Mouse (Mus musculus) left cerebral cortex, adult 9 months (tissue): Measurements from ENCODE around the gene Erc2.

Experiments
- DNase-seq, 2 experiments: peaks; one replicate each; pipeline ENCODE4 v3.0.0; 2022; ENCODE audit warnings: low spot score in 2 of 2

Erc2 gene

GRCm38 (mm10) chr14:28060891-28061290 is 438.7 kb downstream of the Erc2 start:
- DNase-seq, result no peak

- no peak for DNase-seq
Observed at GRCm38 (mm10) chr14:28061649-28062375, 439.6 kb downstream of the Erc2 start.

GRCm38 (mm10) chr14:28068021-28068420 is 445.8 kb downstream of the Erc2 start:
- DNase-seq, result peak in 1 of 2 experiments; percentile 18

- DNase-seq, result no peak
Observed at GRCm38 (mm10) chr14:28069826-28070225, 447.6 kb downstream of the Erc2 start.

GRCm38 (mm10) chr14:28072561-28072960 is 450.3 kb downstream of the Erc2 start:
- no peak for DNase-seq

GRCm38 (mm10) chr14:28089636-28090443 is 467.6 kb downstream of the Erc2 start:
- DNase-seq, result no peak

- no peak for DNase-seq
Observed at GRCm38 (mm10) chr14:28091367-28091766, 469.1 kb downstream of the Erc2 start.

GRCm38 (mm10) chr14:28093214-28093613 is 471.0 kb downstream of the Erc2 start:
- no peak for DNase-seq

- no peak for DNase-seq
Observed at GRCm38 (mm10) chr14:28093913-28094312, 471.7 kb downstream of the Erc2 start.

- no peak for DNase-seq
Observed at GRCm38 (mm10) chr14:28099084-28099483, 476.9 kb downstream of the Erc2 start.

- DNase-seq, result no peak
Observed at GRCm38 (mm10) chr14:28113121-28113520, 490.9 kb downstream of the Erc2 start.

GRCm38 (mm10) chr14:28120851-28121250 is 498.6 kb downstream of the Erc2 start:
- DNase-seq, result no peak

GRCm38 (mm10) chr14:28126842-28127241 is 504.6 kb downstream of the Erc2 start:
- DNase-seq, result no peak

- DNase-seq, result no peak
Observed at GRCm38 (mm10) chr14:28128999-28129398, 506.8 kb downstream of the Erc2 start.

- no peak for DNase-seq
Observed at GRCm38 (mm10) chr14:28143998-28144397, 521.8 kb downstream of the Erc2 start.

GRCm38 (mm10) chr14:28147201-28147600 is 525.0 kb downstream of the Erc2 start:
- no peak for DNase-seq

- no peak for DNase-seq
Observed at GRCm38 (mm10) chr14:28150942-28151341, 528.7 kb downstream of the Erc2 start.

GRCm38 (mm10) chr14:28155706-28156105 is 533.5 kb downstream of the Erc2 start:
- DNase-seq, result no peak

GRCm38 (mm10) chr14:28160852-28161251 is 538.6 kb downstream of the Erc2 start:
- peak in 1 of 2 experiments; percentile 42 for DNase-seq

- no peak for DNase-seq
Observed at GRCm38 (mm10) chr14:28164642-28165408, 542.6 kb downstream of the Erc2 start.

- no peak for DNase-seq
Observed at GRCm38 (mm10) chr14:28165621-28166211, 543.5 kb downstream of the Erc2 start.

GRCm38 (mm10) chr14:28170711-28171110 is 548.5 kb downstream of the Erc2 start:
- DNase-seq, result no peak
